Mouse (Mus musculus) MEL (cell line): ENCODE data around the gene Umad1. TPM values are rescaled to one million over a fixed set of nuclear protein-coding genes. Genes with fewer than 3 reads are reported as not detected.

Experiments used
- DNase-seq: peaks from one replicate; pipeline ENCODE4 v3.0.0; 2011; ENCODE audit warnings: low read depth, low spot score
- H3K27ac ChIP-seq: 2 replicates; pipeline ENCODE4 v1.5.1; 2012; ENCODE audit warnings: low read depth, mild to moderate bottlenecking, control low read depth, low read length, moderate library complexity; ENCODE audit not compliant: control insufficient read depth
- H3K27me3 ChIP-seq, 2 experiments: fragments of 150-350 bp in 1 of 2; sonication (generic) in 1 of 2; 2 replicates each; pipeline ENCODE4 v1.6.1; 2012; ENCODE audit warnings: low read length in 2 of 2, mild to moderate bottlenecking in 2 of 2, improper control_type of control experiment in 1 of 2, moderate library complexity in 1 of 2; ENCODE audit not compliant: insufficient read depth in 2 of 2, control insufficient read depth in 1 of 2
- H3K36me3 ChIP-seq, 2 experiments: 2 replicates each; pipeline ENCODE4 v1.6.1; 2012 to 2014; ENCODE audit warnings: low read length in 2 of 2, improper control_type of control experiment in 1 of 2, inconsistent platforms in 1 of 2, mild to moderate bottlenecking in 1 of 2; ENCODE audit not compliant: insufficient read depth in 2 of 2, control insufficient read depth in 1 of 2
- H3K4me1 ChIP-seq, 2 experiments: fragments of 150-350 bp in 1 of 2; sonication (generic) in 1 of 2; 2 replicates each; pipeline ENCODE4 v1.6.1; 2012; ENCODE audit warnings: low read length in 2 of 2, improper control_type of control experiment in 1 of 2, mild to moderate bottlenecking in 1 of 2; ENCODE audit not compliant: insufficient read depth in 2 of 2, control insufficient read depth in 1 of 2
- H3K4me3 ChIP-seq, 2 experiments: fragments of 150-350 bp in 1 of 2; sonication (generic) in 1 of 2; 2 replicates each; pipeline ENCODE4 v1.5.1; 2012; ENCODE audit warnings: low read depth in 2 of 2, low read length in 2 of 2, mild to moderate bottlenecking in 2 of 2, moderate library complexity in 2 of 2, control low read depth in 1 of 2, improper control_type of control experiment in 1 of 2; ENCODE audit not compliant: control insufficient read depth in 1 of 2, insufficient read depth in 1 of 2
- H3K79me2 ChIP-seq: 2 replicates; pipeline ENCODE4 v1.6.1; 2012; ENCODE audit warnings: mild to moderate bottlenecking, low read length, moderate library complexity; ENCODE audit not compliant: control insufficient read depth, poor library complexity, insufficient read depth
- H3K9ac ChIP-seq: 2 replicates; pipeline ENCODE4 v1.6.1; 2012; ENCODE audit warnings: low read depth, mild to moderate bottlenecking, control low read depth, low read length, moderate library complexity; ENCODE audit not compliant: control insufficient read depth, poor library complexity, severe bottlenecking
- H3K9me3 ChIP-seq: fragments of 150-350 bp; sonication (generic); replicated peaks from 2 replicates; pipeline ENCODE4 v1.6.1; 2012; ENCODE audit warnings: mild to moderate bottlenecking, low read length, improper control_type of control experiment, moderate library complexity; ENCODE audit not compliant: insufficient read depth
- CHD1 ChIP-seq: IDR thresholded peaks from 2 replicates; pipeline ENCODE4 v1.6.1; 2012; ENCODE audit warnings: low read depth, mild to moderate bottlenecking, inconsistent platforms, low read length, improper control_type of control experiment
- E2F4 ChIP-seq: IDR thresholded peaks from 2 replicates; pipeline ENCODE4 v1.6.1; 2011; ENCODE audit warnings: low read depth, low read length, improper control_type of control experiment, borderline replicate concordance
- ELF1 ChIP-seq: IDR thresholded peaks from 2 replicates; pipeline ENCODE4 v1.6.1; 2014; ENCODE audit warnings: low read depth, mild to moderate bottlenecking, inconsistent platforms, low read length, improper control_type of control experiment, moderate library complexity
- EP300 ChIP-seq, 2 experiments: IDR thresholded peaks; 2 replicates each; pipeline ENCODE4 v1.6.1; 2011; ENCODE audit warnings: improper control_type of control experiment in 2 of 2, low read length in 2 of 2, low read depth in 1 of 2, mild to moderate bottlenecking in 1 of 2
- ETS1 ChIP-seq: IDR thresholded peaks from 2 replicates; pipeline ENCODE4 v1.6.1; 2012; ENCODE audit warnings: low read depth, mild to moderate bottlenecking, inconsistent platforms, low read length, improper control_type of control experiment, moderate library complexity
- GABPA ChIP-seq: IDR thresholded peaks from 2 replicates; pipeline ENCODE4 v1.6.1; 2012; ENCODE audit warnings: low read depth, mild to moderate bottlenecking, inconsistent platforms, low read length, improper control_type of control experiment, moderate library complexity
- GATA1 ChIP-seq: IDR thresholded peaks from 2 replicates; pipeline ENCODE4 v1.6.1; 2011; ENCODE audit warnings: low read depth, low read length, improper control_type of control experiment
- HCFC1 ChIP-seq: IDR thresholded peaks from 2 replicates; pipeline ENCODE4 v1.6.1; 2012; ENCODE audit warnings: low read depth, mild to moderate bottlenecking, inconsistent platforms, low read length, improper control_type of control experiment, moderate library complexity
- JUND ChIP-seq: IDR thresholded peaks from 2 replicates; pipeline ENCODE4 v1.6.1; 2011; ENCODE audit warnings: low read depth, mild to moderate bottlenecking, improper control_type of control experiment, low read length
- KAT2A ChIP-seq: conservative IDR thresholded peaks from 2 replicates; pipeline ENCODE4 v1.6.1; 2012; ENCODE audit warnings: low read depth, low read length, improper control_type of control experiment, inconsistent platforms
- MAFK ChIP-seq: IDR thresholded peaks from 2 replicates; pipeline ENCODE4 v1.6.1; 2011; ENCODE audit warnings: low read depth, mild to moderate bottlenecking, low read length, improper control_type of control experiment, borderline replicate concordance
- MAX ChIP-seq: IDR thresholded peaks from 2 replicates; pipeline ENCODE4 v1.6.1; 2011; ENCODE audit warnings: low read length, improper control_type of control experiment
- MAZ ChIP-seq: IDR thresholded peaks from 2 replicates; pipeline ENCODE4 v1.6.1; 2012; ENCODE audit warnings: low read depth, mild to moderate bottlenecking, inconsistent platforms, low read length, improper control_type of control experiment
- MEF2A ChIP-seq: IDR thresholded peaks from 2 replicates; pipeline ENCODE4 v1.6.1; 2014; ENCODE audit warnings: low read depth, mild to moderate bottlenecking, inconsistent platforms, low read length, improper control_type of control experiment; ENCODE audit not compliant: poor library complexity, insufficient replicate concordance, severe bottlenecking; ENCODE audit errors: extremely low read depth
- MXI1 ChIP-seq: IDR thresholded peaks from 2 replicates; pipeline ENCODE4 v1.6.1; 2011; ENCODE audit warnings: mild to moderate bottlenecking, low read depth, low read length, improper control_type of control experiment
- NELFE ChIP-seq: IDR thresholded peaks from 2 replicates; pipeline ENCODE4 v1.6.1; 2011; ENCODE audit warnings: low read depth, low read length, improper control_type of control experiment
- POLR2A ChIP-seq, 2 experiments: IDR thresholded peaks; 2 replicates each; pipeline ENCODE4 v1.6.1; 2011 to 2012; ENCODE audit warnings: low read length in 2 of 2, mild to moderate bottlenecking in 2 of 2, control low read depth in 1 of 2, improper control_type of control experiment in 1 of 2, low read depth in 1 of 2, moderate library complexity in 1 of 2; ENCODE audit not compliant: control insufficient read depth in 1 of 2, insufficient read depth in 1 of 2, poor library complexity in 1 of 2
- POLR2AphosphoS2 ChIP-seq: IDR thresholded peaks from 2 replicates; pipeline ENCODE4 v1.6.1; 2011; ENCODE audit warnings: low read length, improper control_type of control experiment
- POLR2AphosphoS5 ChIP-seq: IDR thresholded peaks from 2 replicates; pipeline ENCODE4 v1.6.1; 2012; ENCODE audit warnings: low read depth, borderline replicate concordance, mild to moderate bottlenecking, inconsistent platforms, low read length, moderate library complexity, mixed read lengths
- RCOR1 ChIP-seq: IDR thresholded peaks from 2 replicates; pipeline ENCODE4 v1.6.1; 2012; ENCODE audit warnings: low read depth, mild to moderate bottlenecking, inconsistent platforms, low read length, improper control_type of control experiment
- SIN3A ChIP-seq: IDR thresholded peaks from 2 replicates; pipeline ENCODE4 v1.6.1; 2012; ENCODE audit warnings: low read length, improper control_type of control experiment, inconsistent platforms
- SMC3 ChIP-seq: IDR thresholded peaks from 2 replicates; pipeline ENCODE4 v1.6.1; 2011; ENCODE audit warnings: low read depth, low read length, improper control_type of control experiment
- TAL1 ChIP-seq: IDR thresholded peaks from 2 replicates; pipeline ENCODE4 v1.6.1; 2012; ENCODE audit warnings: mild to moderate bottlenecking, inconsistent platforms, low read length, moderate library complexity, mixed read lengths
- UBTF ChIP-seq: IDR thresholded peaks from 2 replicates; pipeline ENCODE4 v1.6.1; 2012; ENCODE audit warnings: low read depth, mild to moderate bottlenecking, inconsistent platforms, low read length, improper control_type of control experiment, moderate library complexity, borderline replicate concordance; ENCODE audit not compliant: insufficient read depth
- USF1 ChIP-seq: IDR thresholded peaks from 2 replicates; pipeline ENCODE4 v1.6.1; 2014; ENCODE audit warnings: low read depth, mild to moderate bottlenecking, inconsistent platforms, low read length, improper control_type of control experiment, moderate library complexity
- ZC3H11A ChIP-seq: IDR thresholded peaks from 2 replicates; pipeline ENCODE4 v1.6.1; 2012; ENCODE audit warnings: low read depth, mild to moderate bottlenecking, inconsistent platforms, low read length, improper control_type of control experiment
- ZKSCAN1 ChIP-seq: IDR thresholded peaks from 2 replicates; pipeline ENCODE4 v1.6.1; 2012; ENCODE audit warnings: low read depth, mild to moderate bottlenecking, inconsistent platforms, low read length, improper control_type of control experiment, moderate library complexity
- ZMIZ1 ChIP-seq: IDR thresholded peaks from 2 replicates; pipeline ENCODE4 v1.6.1; 2012; ENCODE audit warnings: low read depth, mild to moderate bottlenecking, inconsistent platforms, low read length, improper control_type of control experiment, moderate library complexity
- ZNF384 ChIP-seq: IDR thresholded peaks from 2 replicates; pipeline ENCODE4 v1.6.1; 2012; ENCODE audit warnings: low read depth, mild to moderate bottlenecking, inconsistent platforms, low read length, improper control_type of control experiment
- polyA plus RNA-seq, 2 experiments: library from polyadenylated mRNA; stranded (reverse) in 1 of 2; unstranded in 1 of 2; fragments of >175 nt in 1 of 2; fragments of >200 nt in 1 of 2; gene quantifications; 2 replicates each; pipeline versions ENCODE4 v1.2.1 to v1.2.4; 2012; ENCODE audit warnings: low replicate concordance in 2 of 2, low read depth in 1 of 2; ENCODE audit not compliant: insufficient read length in 2 of 2, insufficient read depth in 1 of 2, missing spikeins in 1 of 2
- total RNA-seq: library from RNA; depleted of rRNA; stranded (reverse); fragments of 300-350 nt; gene quantifications from 2 replicates; pipeline ENCODE4 v1.2.3, GENCODE M21; 2012

The Umad1 gene
- total and polyA plus RNA-seq, 3 experiments: 5.3 to 9.7 TPM; not detected in 1

DNA sequence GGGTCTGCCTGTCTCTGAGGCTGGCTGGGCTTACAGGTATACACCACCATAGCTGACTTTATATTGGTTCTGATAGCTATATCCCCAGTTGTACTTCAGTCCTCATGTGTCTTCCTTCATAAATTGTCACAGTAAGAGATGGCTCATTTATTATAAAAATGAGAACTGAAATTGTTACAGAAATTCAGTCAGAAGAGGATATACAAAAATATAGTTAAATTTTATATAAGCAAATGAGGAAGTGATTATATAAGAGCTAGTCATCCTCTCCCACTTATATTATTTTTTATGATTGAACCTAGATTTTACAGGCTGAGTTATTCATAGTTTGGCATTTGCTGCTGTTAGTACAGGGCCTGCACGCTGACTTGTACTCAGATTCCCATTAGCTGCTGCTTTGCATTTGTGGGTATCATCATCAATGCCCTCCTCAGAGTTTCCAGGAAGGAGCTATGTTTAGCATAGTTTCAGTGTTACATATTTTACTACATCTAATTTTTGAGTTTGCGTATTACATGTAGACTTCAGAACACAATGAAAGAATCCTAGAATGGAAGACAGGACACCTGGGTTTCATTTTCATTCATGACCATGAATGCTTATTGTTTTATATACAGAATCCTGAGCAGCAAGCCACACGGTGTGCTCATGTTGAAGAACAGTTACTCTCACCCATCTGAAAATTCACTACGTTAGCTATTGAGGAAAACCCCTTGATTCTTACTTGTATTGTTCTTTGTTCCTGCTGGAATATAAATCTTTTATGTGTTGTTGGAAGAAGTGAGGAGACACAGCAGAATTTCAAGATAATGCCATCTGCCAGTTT is 29.9 kb downstream of the Umad1 start:
- Histone ChIP-seq H3K36me3 (no peaks in the 10 kb centered on the region; a peak in 1 of 4 replicates), H3K4me1 (no peaks in the 10 kb centered on the region), H3K4me3 (no peak overlapping the region), H3K79me2 (no peaks in the 10 kb centered on the region), H3K9me3 (no peaks in the 10 kb centered on the region), H3K27me3 (no peaks in the 10 kb centered on the region), H3K9ac (no peak overlapping the region), H3K27ac (no peak overlapping the region)
- DNase-seq: no peak
- TF ChIP-seq NELFE (no peak), GATA1 (no peak), SIN3A (no peak), E2F4 (no peak), POLR2A (IDR thresholded peaks at IDR 0.05; ENCODE audit: control insufficient read depth in 1 of 2, insufficient read depth in 1 of 2, low read depth in 1 of 2, low read length in 2 of 2, poor library complexity in 1 of 2) (no peak), TAL1 (no peak), ZKSCAN1 (no peak), KAT2A (no peak), UBTF (no peak), POLR2AphosphoS5 (no peak), CHD1 (no peak), HCFC1 (no peak), ELF1 (no peak), ZMIZ1 (no peak), MEF2A (no peak), RCOR1 (no peak)

DNA sequence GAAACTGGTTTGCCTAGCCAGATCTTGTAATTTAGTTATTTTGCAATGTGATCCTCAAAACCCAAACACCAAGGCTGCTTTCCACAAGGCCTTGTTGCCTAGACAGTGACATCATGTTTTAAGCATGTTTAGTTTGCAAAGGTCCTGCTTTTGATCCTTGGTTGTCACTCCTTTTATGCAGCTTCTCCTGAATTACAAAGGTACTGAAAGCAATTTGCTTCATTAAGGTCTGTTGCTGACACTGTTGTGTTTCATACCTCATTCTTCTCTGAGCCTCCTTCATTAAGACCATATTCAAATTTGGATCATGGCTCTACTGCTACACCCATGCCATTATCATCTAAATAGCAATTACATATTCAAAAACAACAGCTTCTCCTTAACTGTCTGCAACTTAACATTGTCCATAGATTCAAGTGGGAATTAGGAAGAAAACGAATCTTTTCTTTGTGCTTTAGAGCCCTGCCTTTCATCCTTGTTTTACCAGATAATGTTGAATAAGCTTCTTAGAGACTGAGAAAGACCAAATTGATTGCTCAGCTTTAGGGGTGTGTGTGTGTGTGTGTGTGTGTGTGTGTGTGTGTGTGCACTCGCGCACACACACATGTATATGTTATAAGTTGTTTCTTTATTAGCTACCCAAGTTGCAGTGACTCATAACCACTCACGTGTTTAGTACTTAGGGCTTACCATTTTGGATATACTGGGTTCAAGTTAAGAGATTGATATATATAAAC is 35.1 kb downstream of the Umad1 start:
- H3K4me3 ChIP-seq: no peak overlapping the region
- TF ChIP-seq GABPA (no peak), E2F4 (no peak), ETS1 (no peak), NELFE (no peak), SMC3 (no peak), MAZ (no peak), ZC3H11A (no peak), JUND (no peak), MAFK (no peak), MAX (no peak), HCFC1 (no peak), POLR2AphosphoS2 (no peak), EP300 (IDR thresholded peaks at IDR 0.05; ENCODE audit: low read depth in 1 of 2, low read length in 2 of 2) (no peak), MXI1 (no peak), USF1 (no peak), ZNF384 (no peak)
- no peaks in the 10 kb centered on the region for H3K4me1 ChIP-seq
- DNase-seq: no peak
- H3K27ac ChIP-seq: no peak overlapping the region
- H3K9ac ChIP-seq: no peak overlapping the region
- H3K36me3 ChIP-seq: no peaks in the 10 kb centered on the region
- H3K27me3 ChIP-seq: no peaks in the 10 kb centered on the region
- H3K9me3 ChIP-seq: no peaks in the 10 kb centered on the region
- H3K79me2 ChIP-seq: no peaks in the 10 kb centered on the region
